20 mouse cellular contexts compared by ENCODE assay signal in the genomic region with DNA sequence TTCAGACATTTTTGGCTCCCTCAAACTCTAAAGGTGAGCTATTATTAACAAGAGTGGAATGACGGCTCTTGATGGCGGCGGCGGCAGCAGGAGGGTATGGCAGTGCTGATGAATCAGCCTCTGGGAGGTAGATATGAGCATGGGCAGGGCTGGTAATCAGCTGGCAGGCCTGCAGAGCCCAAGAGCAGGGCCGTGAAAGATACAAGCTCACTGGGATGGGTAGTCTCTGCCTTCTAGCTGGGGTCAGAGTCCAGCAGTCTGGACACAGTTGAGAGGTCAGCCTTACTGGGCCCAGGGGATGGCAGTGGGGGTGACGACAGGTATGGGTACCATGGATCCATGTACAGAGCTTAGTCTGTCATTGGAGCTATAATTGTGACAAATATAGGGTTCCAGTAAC. TPM values are rescaled to one million over a fixed set of nuclear protein-coding genes. Genes with fewer than 3 reads are reported as not detected.
DNase-seq lines count a peak whose midpoint lies in the region; ATAC-seq and TF ChIP-seq lines count a peak whose summit lies in the region.
"Had no signal": no experiment of that assay in that cellular context is flagged by ENCODE, and none has a peak within 500 bp of the region (broad histone marks: within the 10 kb centered on the region; RNA-seq: fewer than 3 reads in every experiment).

No protein-coding gene starts in this region.

- 66% methylated on average over 6 of the region's 6 CpGs for WGBS in heart, embryonic 12.5 days
- WGBS in intestine, postnatal 0 days = 41% methylated on average over 6 of the region's 6 CpGs
- WGBS in small intestine, adult 2 months = 39% methylated on average over 6 of the region's 6 CpGs
- 86% methylated on average over 6 of the region's 6 CpGs for WGBS in midbrain, embryonic 11.5 days

- no peaks in the 10 kb centered on the region for H3K9me3 ChIP-seq in heart, embryonic 12.5 days (replicated peaks)
- no peaks in the 10 kb centered on the region for H3K9me3 ChIP-seq in intestine, postnatal 0 days (ENCODE audit: control insufficient read depth)
- H3K9me3 ChIP-seq in midbrain, embryonic 11.5 days (ENCODE audit: control insufficient read depth, low read length) = no peaks in the 10 kb centered on the region

- H3K9ac ChIP-seq in heart, embryonic 12.5 days = 0 out of 2 replicates have a peak overlapping the region, but pooled peaks have one; percentile 48
- no peak overlapping the region for H3K9ac ChIP-seq in intestine, postnatal 0 days (ENCODE audit: low read depth, low read length)
- H3K9ac ChIP-seq in midbrain, embryonic 11.5 days (ENCODE audit: low read length) = no peak overlapping the region
- H3K9ac ChIP-seq: hindbrain, embryonic 14.5 days had no signal

- no peak overlapping the region for H3K27ac ChIP-seq in heart, embryonic 12.5 days (ENCODE audit: poor library complexity, severe bottlenecking)
- peak overlapping the region; percentile 82; the same call in 1 of the 2 replicates for H3K27ac ChIP-seq in intestine, postnatal 0 days (ENCODE audit: low read depth, low read length)
- H3K27ac ChIP-seq in small intestine, adult 2 months (ENCODE audit: insufficient read depth, low read depth, low read length) = peak overlapping the region; percentile 95
- no peak overlapping the region for H3K27ac ChIP-seq in midbrain, embryonic 11.5 days (ENCODE audit: low read depth, low read length)
- H3K27ac ChIP-seq: hindbrain, embryonic 14.5 days had no signal

- intact Hi-C loops in heart, postnatal 25 days (cut with DNase I) = no loop called here

- DNase-seq in heart, postnatal 25 days (ENCODE audit: low spot score) = no peak
- peak; percentile 29 for DNase-seq in kidney, postnatal 14 days
- no peak for DNase-seq in midbrain, embryonic 11.5 days (ENCODE audit: low spot score, missing footprints)
- DNase-seq in ovary, postnatal 14 days (ENCODE audit: low spot score) = no peak
- DNase-seq: adrenal gland, postnatal 36 days; cerebellum, adult 9-11 months; embryo, embryonic 11 days; gastrocnemius, postnatal 36 days; lung, postnatal 14 days; retina, postnatal 1 day; spleen, adult 18-20 months; thymus, postnatal 36 days had no signal

- H3K36me3 ChIP-seq in heart, embryonic 12.5 days = peaks cover 29% of the 10 kb centered on the region
- H3K36me3 ChIP-seq in intestine, postnatal 0 days (ENCODE audit: control insufficient read depth, insufficient read depth) = peaks cover 61% of the 10 kb centered on the region
- peaks cover 64% of the 10 kb centered on the region for H3K36me3 ChIP-seq in small intestine, adult 2 months (ENCODE audit: control insufficient read depth, insufficient read depth, low read length)
- H3K36me3 ChIP-seq in midbrain, embryonic 11.5 days (ENCODE audit: control insufficient read depth, insufficient read depth, low read length) = peaks cover 5% of the 10 kb centered on the region; the same call in 1 of the 2 replicates

- no peak overlapping the region for H3K4me3 ChIP-seq in heart, embryonic 12.5 days
- H3K4me3 ChIP-seq in intestine, postnatal 0 days (ENCODE audit: low read depth, low read length) = no peak overlapping the region
- no peak overlapping the region for H3K4me3 ChIP-seq in small intestine, adult 2 months (ENCODE audit: low read depth, low read length)
- no peak overlapping the region for H3K4me3 ChIP-seq in midbrain, embryonic 11.5 days (ENCODE audit: low read depth, low read length)
- H3K4me3 ChIP-seq: erythroblast, embryonic 14.5 days had no signal

- ATAC-seq in heart, embryonic 12.5 days (ENCODE audit: insufficient number of reproducible peaks, low FRiP score) = no peak
- peak; percentile 29 for ATAC-seq in intestine, postnatal 0 days
- no peak for ATAC-seq in frontal cortex, adult (ENCODE audit: low TSS enrichment)
- no peak for ATAC-seq in midbrain, embryonic 11.5 days (ENCODE audit: low FRiP score)
- ATAC-seq: forebrain, embryonic 16.5 days; Patski had no signal

- no peak for TF ChIP-seq POLR2A in small intestine, adult 2 months (IDR thresholded peaks at IDR 0.05; ENCODE audit: low read depth, low read length)

- H3K4me2 ChIP-seq in heart, embryonic 12.5 days = no peak overlapping the region
- H3K4me2 ChIP-seq in intestine, postnatal 0 days (replicated peaks; ENCODE audit: low read depth) = no peak overlapping the region
- H3K4me2 ChIP-seq in midbrain, embryonic 11.5 days = no peak overlapping the region
- H3K4me2 ChIP-seq: hindbrain, embryonic 14.5 days had no signal

- no peaks in the 10 kb centered on the region for H3K27me3 ChIP-seq in heart, embryonic 12.5 days (replicated peaks)
- H3K27me3 ChIP-seq in intestine, postnatal 0 days (replicated peaks; ENCODE audit: control insufficient read depth, insufficient read depth, low read length) = no peaks in the 10 kb centered on the region
- H3K27me3 ChIP-seq in small intestine, adult 2 months (ENCODE audit: control insufficient read depth, insufficient read depth, low read length) = no peaks in the 10 kb centered on the region
- H3K27me3 ChIP-seq in midbrain, embryonic 11.5 days (ENCODE audit: control insufficient read depth, insufficient read depth, low read length) = no peaks in the 10 kb centered on the region
- H3K27me3 ChIP-seq: Patski had no signal

- TF ChIP-seq CTCF in intestine, postnatal 0 days (IDR thresholded peaks at IDR 0.05; ENCODE audit: low read depth) = no peak
- TF ChIP-seq CTCF in small intestine, adult 2 months (IDR thresholded peaks at IDR 0.05; ENCODE audit: extremely low read depth, insufficient read length, insufficient replicate concordance, low read depth, low read length) = no peak

- H3K4me1 ChIP-seq in heart, embryonic 12.5 days (replicated peaks) = peaks cover 7% of the 10 kb centered on the region
- peaks cover 10% of the 10 kb centered on the region for H3K4me1 ChIP-seq in intestine, postnatal 0 days (replicated peaks; ENCODE audit: control insufficient read depth, insufficient read depth, low read length)
- peaks cover 23% of the 10 kb centered on the region for H3K4me1 ChIP-seq in small intestine, adult 2 months (ENCODE audit: control insufficient read depth, insufficient read depth, insufficient read length, low read length)
- no peaks in the 10 kb centered on the region for H3K4me1 ChIP-seq in midbrain, embryonic 11.5 days (ENCODE audit: control insufficient read depth, insufficient read depth, low read length)

RNA-seq across cellular contexts. Expression of a gene that starts 24.0 kb away (rescaled TPM):
- polyA plus RNA-seq in heart, embryonic 12.5 days (2016; fragmentation: Nextera tagmentation; extraction: Ambion mirVana) = 0.27 and 0.28 TPM in 2 replicates
- total RNA-seq in heart, postnatal 25 days (2021) = 1 to 10 TPM in 1 of 2 experiments, under 1 TPM in 1; 0.57 to 1.0 TPM
- 217 and 244 TPM in 2 replicates for polyA plus RNA-seq in intestine, postnatal 0 days (2015; fragmentation: Nextera tagmentation; extraction: Ambion mirVana)
- polyA plus RNA-seq in small intestine, adult 2 months (2012; rRNA removed) = 198 and 892 TPM in 2 replicates
- 0.19 and 0.23 TPM in 2 replicates for polyA plus RNA-seq in midbrain, embryonic 11.5 days (2014; fragmentation: Nextera tagmentation; extraction: Ambion mirVana)
- total RNA-seq: gastrocnemius, postnatal 36 days had no signal
- polyA plus RNA-seq: erythroblast, embryonic 14.5 days had no signal

RNA-seq across cellular contexts. Expression of a gene that starts 41.9 kb away (rescaled TPM):
- 54.5 and 55.9 TPM in 2 replicates for polyA plus RNA-seq in heart, embryonic 12.5 days (2016; fragmentation: Nextera tagmentation; extraction: Ambion mirVana)
- total RNA-seq in heart, postnatal 25 days (2021) = 100 to 1,000 TPM; 123 to 139 TPM
- 48.9 and 52.4 TPM in 2 replicates for polyA plus RNA-seq in intestine, postnatal 0 days (2015; fragmentation: Nextera tagmentation; extraction: Ambion mirVana)
- polyA plus RNA-seq in small intestine, adult 2 months (2012; rRNA removed) = 58.4 and 177 TPM in 2 replicates
- polyA plus RNA-seq in midbrain, embryonic 11.5 days (2014; fragmentation: Nextera tagmentation; extraction: Ambion mirVana) = 33.4 and 37.9 TPM in 2 replicates

RNA-seq across cellular contexts. Expression of a gene that starts 58.2 kb away (rescaled TPM):
- 1.3 and 1.5 TPM in 2 replicates for polyA plus RNA-seq in heart, embryonic 12.5 days (2016; fragmentation: Nextera tagmentation; extraction: Ambion mirVana)
- 1 to 10 TPM; 2.5 to 3.2 TPM for total RNA-seq in heart, postnatal 25 days (2021)
- 3.8 and 4.3 TPM in 2 replicates for polyA plus RNA-seq in intestine, postnatal 0 days (2015; fragmentation: Nextera tagmentation; extraction: Ambion mirVana)
- polyA plus RNA-seq in small intestine, adult 2 months (2012; rRNA removed) = 12.7 and 17.9 TPM in 2 replicates
- 1.6 and 2.1 TPM in 2 replicates for polyA plus RNA-seq in midbrain, embryonic 11.5 days (2014; fragmentation: Nextera tagmentation; extraction: Ambion mirVana)

Comparison
In these comparisons a context has a peak if more than half of its experiments do, and no peak if none do; other contexts are left out.
1. H3K27ac ChIP-seq: peak in intestine, postnatal 0 days (single experiment) and small intestine, adult 2 months (single experiment); none in heart, embryonic 12.5 days (single experiment) and midbrain, embryonic 11.5 days (single experiment).
2. RNA of a gene that starts 24.0 kb away (polyA plus RNA-seq): 198 to 892 TPM in small intestine, adult 2 months and 217 to 244 TPM in intestine, postnatal 0 days; 0.27 to 0.28 TPM in heart, embryonic 12.5 days and 0.19 to 0.23 TPM in midbrain, embryonic 11.5 days; every median in the first group is over 100 times any median in the second.